Mouse (Mus musculus) megakaryocyte, embryonic 14.5 days (primary cell): ENCODE results near the gene Ppp1ca. TPM values are rescaled to one million over a fixed set of nuclear protein-coding genes. Genes with fewer than 3 reads are reported as not detected.

Experiments used
- H3K27me3 ChIP-seq: replicated peaks from 2 replicates; pipeline ENCODE3; 2012; ENCODE audit warnings: inconsistent platforms
- H3K36me3 ChIP-seq: replicated peaks from 2 replicates; pipeline ENCODE3; 2012; ENCODE audit warnings: low read length, inconsistent platforms, mixed read lengths
- H3K4me1 ChIP-seq: 2 replicates; pipeline ENCODE4 v1.6.1; 2012; ENCODE audit warnings: inconsistent platforms
- H3K4me3 ChIP-seq: replicated peaks from 2 replicates; pipeline ENCODE3; 2012; ENCODE audit warnings: moderate library complexity, mild to moderate bottlenecking, inconsistent platforms
- H3K9me3 ChIP-seq: 2 replicates; pipeline ENCODE4 v1.6.1; 2012; ENCODE audit warnings: inconsistent platforms
- FLI1 ChIP-seq: IDR thresholded peaks from 2 replicates; pipeline ENCODE4 v1.6.1; 2012; ENCODE audit warnings: low read length, inconsistent platforms, mixed read lengths
- GATA1 ChIP-seq: IDR thresholded peaks from 3 replicates; pipeline ENCODE4 v1.6.1; 2012; ENCODE audit warnings: mixed read lengths, low read length, inconsistent platforms, borderline replicate concordance
- polyA plus RNA-seq: library from polyadenylated mRNA; stranded (reverse); fragments of >175 nt; gene quantifications from 2 replicates; pipeline ENCODE4 v1.2.3, GENCODE M21; 2012; ENCODE audit warnings: low replicate concordance; ENCODE audit not compliant: insufficient read depth

Ppp1ca gene
- polyA plus RNA-seq, 1 experiment, result 792 TPM

GRCm38 (mm10) chr19:4154437-4155222 lies 37.2 kb upstream of the Ppp1ca start:
- TF ChIP-seq GATA1 (no peak), FLI1 (no peak)
- Histone ChIP-seq H3K36me3 (peaks cover 99% of the 10 kb centered on the region), H3K9me3 (no peaks in the 10 kb centered on the region), H3K4me3 (peak overlapping the region; percentile 81), H3K27me3 (no peaks in the 10 kb centered on the region), H3K4me1 (peaks cover 93% of the 10 kb centered on the region)

- H3K9me3 ChIP-seq, result no peaks in the 10 kb centered on the region
- peak overlapping the region; percentile 81 for H3K4me3 ChIP-seq
- TF ChIP-seq GATA1 (no peak), FLI1 (no peak)
- no peaks in the 10 kb centered on the region for H3K27me3 ChIP-seq
- peaks cover 87% of the 10 kb centered on the region for H3K4me1 ChIP-seq
- H3K36me3 ChIP-seq, result peaks cover 97% of the 10 kb centered on the region
These were observed 36.4 kb upstream of the Ppp1ca start for GRCm38 (mm10) chr19:4155223-4156072.

GRCm38 (mm10) chr19:4156073-4156579 lies 35.7 kb upstream of the Ppp1ca start:
- Histone ChIP-seq H3K36me3 (peaks cover 97% of the 10 kb centered on the region), H3K9me3 (no peaks in the 10 kb centered on the region), H3K4me3 (no peak overlapping the region), H3K4me1 (peaks cover 85% of the 10 kb centered on the region), H3K27me3 (no peaks in the 10 kb centered on the region)
- TF ChIP-seq GATA1 (no peak), FLI1 (no peak)

- H3K4me1 ChIP-seq, result peaks cover 82% of the 10 kb centered on the region
- H3K4me3 ChIP-seq, result no peak overlapping the region
- peaks cover 97% of the 10 kb centered on the region for H3K36me3 ChIP-seq
- H3K9me3 ChIP-seq, result no peaks in the 10 kb centered on the region
- H3K27me3 ChIP-seq, result no peaks in the 10 kb centered on the region
- TF ChIP-seq GATA1 (no peak), FLI1 (no peak)
These were observed 35.1 kb upstream of the Ppp1ca start for GRCm38 (mm10) chr19:4156771-4157170.

GRCm38 (mm10) chr19:4159049-4159448 lies 32.8 kb upstream of the Ppp1ca start:
- no peak overlapping the region for H3K4me3 ChIP-seq
- no peak for TF ChIP-seq GATA1
- H3K9me3 ChIP-seq, result no peaks in the 10 kb centered on the region
- H3K4me1 ChIP-seq, result peaks cover 76% of the 10 kb centered on the region
- H3K36me3 ChIP-seq, result peaks cover 78% of the 10 kb centered on the region
- no peaks in the 10 kb centered on the region for H3K27me3 ChIP-seq

GRCm38 (mm10) chr19:4162646-4163542 lies 29.0 kb upstream of the Ppp1ca start, which contains the start of gene Rps6kb2:
Gene Rps6kb2, minus strand, starts transcription at chr19:4163354.
- Histone ChIP-seq H3K36me3 (peaks cover 41% of the 10 kb centered on the region), H3K4me1 (peaks cover 77% of the 10 kb centered on the region), H3K27me3 (no peaks in the 10 kb centered on the region), H3K9me3 (no peaks in the 10 kb centered on the region), H3K4me3 (peak within 1 kb of the TSS; percentile 94)
- TF ChIP-seq GATA1 (no peak), FLI1 (no peak)

- Histone ChIP-seq H3K9me3 (no peaks in the 10 kb centered on the region), H3K4me3 (peak overlapping the region; percentile 94), H3K36me3 (peaks cover 35% of the 10 kb centered on the region), H3K27me3 (no peaks in the 10 kb centered on the region), H3K4me1 (peaks cover 79% of the 10 kb centered on the region)
- TF ChIP-seq FLI1 (no peak), GATA1 (no peak)
These were observed 28.4 kb upstream of the Ppp1ca start for GRCm38 (mm10) chr19:4163543-4163887.

- no peaks in the 10 kb centered on the region for H3K9me3 ChIP-seq
- H3K36me3 ChIP-seq, result peaks cover 29% of the 10 kb centered on the region
- TF ChIP-seq GATA1 (no peak), FLI1 (no peak)
- H3K4me3 ChIP-seq, result no peak overlapping the region
- peaks cover 75% of the 10 kb centered on the region for H3K4me1 ChIP-seq
- no peaks in the 10 kb centered on the region for H3K27me3 ChIP-seq
These were observed 27.8 kb upstream of the Ppp1ca start for GRCm38 (mm10) chr19:4164100-4164499.

GRCm38 (mm10) chr19:4164721-4165120 lies 27.1 kb upstream of the Ppp1ca start:
- TF ChIP-seq GATA1 (no peak), FLI1 (no peak)
- Histone ChIP-seq H3K36me3 (peaks cover 23% of the 10 kb centered on the region), H3K4me3 (no peak overlapping the region), H3K4me1 (peaks cover 72% of the 10 kb centered on the region), H3K9me3 (no peaks in the 10 kb centered on the region), H3K27me3 (no peaks in the 10 kb centered on the region)
